Mouse (Mus musculus) liver, postnatal 0 days (tissue): ENCODE measurements around the gene Acsf2. TPM values are rescaled to one million over a fixed set of nuclear protein-coding genes. Genes with fewer than 3 reads are reported as not detected.

Experiments used
- ATAC-seq: fragments of 200-750 bp; cut with Nextera tagmentation; 2 replicates; pipeline ENCODE4 v1.8.0; 2017; ENCODE audit warnings: mild to moderate bottlenecking, moderate library complexity
- DNase-seq: peaks from one replicate; pipeline ENCODE4 v3.0.0-alpha.2; 2016
- H3K27ac ChIP-seq: fragments of 300-500 bp; sonication (generic); 2 replicates; pipeline ENCODE4 v1.5.1; 2014; ENCODE audit warnings: antibody characterized with exemption, moderate library complexity, mild to moderate bottlenecking, low read depth
- H3K27me3 ChIP-seq: fragments of 300-500 bp; sonication (generic); 2 replicates; pipeline ENCODE4 v1.6.1; 2014; ENCODE audit warnings: low read length, control low read depth, mixed read lengths; ENCODE audit not compliant: insufficient read depth
- H3K36me3 ChIP-seq: fragments of 300-500 bp; sonication (generic); replicated peaks from 2 replicates; pipeline ENCODE4 v1.6.1; 2014; ENCODE audit warnings: mild to moderate bottlenecking, control low read depth, low read length, moderate library complexity, mixed read lengths; ENCODE audit not compliant: insufficient read depth
- H3K4me1 ChIP-seq: fragments of 300-500 bp; sonication (generic); 2 replicates; pipeline ENCODE4 v1.6.1; 2014; ENCODE audit warnings: antibody characterized with exemption, mild to moderate bottlenecking, control low read depth; ENCODE audit not compliant: insufficient read depth
- H3K4me2 ChIP-seq: fragments of 300-500 bp; sonication (generic); 2 replicates; pipeline ENCODE4 v1.6.1; 2014; ENCODE audit warnings: low read depth, mild to moderate bottlenecking, low read length, moderate library complexity, mixed read lengths
- H3K4me3 ChIP-seq: fragments of 300-500 bp; sonication (generic); 2 replicates; pipeline ENCODE4 v1.5.1; 2014; ENCODE audit warnings: low read depth, low read length
- H3K9ac ChIP-seq: fragments of 300-500 bp; sonication (generic); replicated peaks from 2 replicates; pipeline ENCODE4 v1.6.1; 2014; ENCODE audit warnings: mild to moderate bottlenecking, moderate library complexity
- H3K9me3 ChIP-seq: fragments of 300-500 bp; sonication (generic); 2 replicates; pipeline ENCODE4 v1.6.1; 2016; ENCODE audit warnings: mild to moderate bottlenecking, control low read depth, low read length, mixed read lengths
- CTCF ChIP-seq: sonication (generic); IDR thresholded peaks from 2 replicates; pipeline ENCODE4 v1.5.1; 2016; ENCODE audit warnings: antibody characterized with exemption, low read depth
- EP300 ChIP-seq: IDR thresholded peaks from 2 replicates; pipeline ENCODE4 v1.6.1; 2016; ENCODE audit warnings: antibody characterized with exemption, low read depth, mild to moderate bottlenecking
- WGBS: fragments of 180-500 bp; shearing (Covaris S2); extraction: QIAGEN DNeasy Blood & Tissue Kit; methylation state at CpG from one replicate; pipeline ENCODE4 v1.1.7; 2014; ENCODE audit not compliant: insufficient replicate concordance; 5-methylcytosine and 5-hydroxymethylcytosine counted together
- polyA plus RNA-seq: library from polyadenylated mRNA; unstranded; fragments of >200 nt; fragmentation: Nextera tagmentation; extraction: Ambion mirVana; gene quantifications from 2 replicates; pipeline ENCODE4 v1.2.1, GENCODE M21; 2015

The Acsf2 gene
- polyA plus RNA-seq, 1 experiment from 2014 or later: 4.2 TPM

GRCm38 (mm10) chr11:94580111-94580740 lies 21.4 kb downstream of the Acsf2 start:
- no peaks in the 10 kb centered on the region for H3K27me3 ChIP-seq
- DNase-seq (no peak), ATAC-seq (no peak)
- TF ChIP-seq CTCF (no peak), EP300 (no peak)
- H3K4me2 ChIP-seq: no peak overlapping the region
- WGBS: 68% methylated on average over 5 of the region's 5 CpGs
- no peaks in the 10 kb centered on the region; the same call in 1 of the 2 replicates for H3K36me3 ChIP-seq
- no peak overlapping the region for H3K9ac ChIP-seq
- no peaks in the 10 kb centered on the region for H3K4me1 ChIP-seq
- no peak overlapping the region for H3K27ac ChIP-seq
- H3K9me3 ChIP-seq: no peaks in the 10 kb centered on the region
- no peak overlapping the region for H3K4me3 ChIP-seq

DNA sequence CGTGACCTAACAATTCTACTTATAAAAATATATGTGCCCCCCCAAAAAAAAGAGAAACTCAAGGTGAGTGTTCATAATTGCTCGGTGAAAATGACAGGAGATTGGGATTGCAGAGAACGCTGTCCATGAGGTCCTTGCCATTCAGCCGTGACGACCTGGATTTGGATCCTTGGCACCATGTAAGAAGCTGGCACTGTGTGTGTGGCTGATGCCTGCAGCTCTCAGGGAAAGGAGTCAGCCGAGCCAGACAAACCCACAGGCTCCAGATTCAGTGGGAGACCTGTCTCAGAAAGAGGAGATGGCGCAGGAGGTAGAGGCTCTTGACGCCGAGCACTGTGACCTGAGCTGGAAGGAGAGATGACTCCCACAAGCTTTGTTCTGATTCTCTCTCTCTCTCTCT lies 25.3 kb downstream of the Acsf2 start:
- Histone ChIP-seq H3K4me2 (no peak overlapping the region), H3K9me3 (no peaks in the 10 kb centered on the region), H3K4me3 (no peak overlapping the region), H3K27ac (no peak overlapping the region), H3K27me3 (no peaks in the 10 kb centered on the region), H3K9ac (no peak overlapping the region), H3K36me3 (no peaks in the 10 kb centered on the region; the same call in 1 of the 2 replicates), H3K4me1 (no peaks in the 10 kb centered on the region)
- TF ChIP-seq CTCF: no peak
- DNase-seq: no peak
- ATAC-seq: no peak
- 80% methylated on average over 9 of the region's 9 CpGs for WGBS

GRCm38 (mm10) chr11:94575036-94575435 lies 26.6 kb downstream of the Acsf2 start:
- TF ChIP-seq EP300 (no peak), CTCF (no peak)
- no peaks in the 10 kb centered on the region for H3K9me3 ChIP-seq
- no peak for DNase-seq
- no peak overlapping the region for H3K4me2 ChIP-seq
- H3K9ac ChIP-seq: no peak overlapping the region
- H3K4me1 ChIP-seq: no peaks in the 10 kb centered on the region
- H3K36me3 ChIP-seq: peaks cover 2% of the 10 kb centered on the region; the same call in 1 of the 2 replicates
- ATAC-seq: no peak
- H3K27ac ChIP-seq: no peak overlapping the region
- WGBS: 56% methylated on average over 2 of the region's 2 CpGs
- no peaks in the 10 kb centered on the region for H3K27me3 ChIP-seq
- no peak overlapping the region for H3K4me3 ChIP-seq

GRCm38 (mm10) chr11:94574560-94574959 lies 27.1 kb downstream of the Acsf2 start:
- no peak overlapping the region for H3K27ac ChIP-seq
- H3K4me3 ChIP-seq: no peak overlapping the region
- DNase-seq (no peak), ATAC-seq (no peak)
- no peak overlapping the region for H3K9ac ChIP-seq
- H3K9me3 ChIP-seq: no peaks in the 10 kb centered on the region
- no peaks in the 10 kb centered on the region for H3K4me1 ChIP-seq
- WGBS: 44% methylated on average over 3 of the region's 7 CpGs
- peaks cover 2% of the 10 kb centered on the region; the same call in 1 of the 2 replicates for H3K36me3 ChIP-seq
- TF ChIP-seq EP300: no peak
- peak; percentile 23; the same call in 1 of the 2 replicates for TF ChIP-seq CTCF
- no peaks in the 10 kb centered on the region for H3K27me3 ChIP-seq
- no peak overlapping the region for H3K4me2 ChIP-seq

DNA sequence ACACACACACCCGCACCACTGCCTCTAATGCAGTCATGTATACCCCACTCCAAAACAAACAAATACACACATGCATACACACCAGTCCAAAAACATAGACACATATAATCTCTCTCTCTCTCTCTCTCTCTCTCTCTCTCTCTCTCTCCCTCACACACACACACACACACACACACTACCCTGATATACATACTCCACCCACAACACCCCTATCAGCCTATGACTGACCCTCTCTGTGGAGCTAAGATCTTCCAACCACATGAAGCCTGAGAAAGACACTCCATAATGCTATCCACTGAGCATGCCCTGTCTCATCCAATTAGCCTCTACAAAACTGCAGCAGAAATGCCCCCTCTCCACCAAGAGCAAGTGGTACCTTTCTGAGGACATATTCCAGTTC lies 29.8 kb downstream of the Acsf2 start:
- H3K9ac ChIP-seq: no peak overlapping the region
- ATAC-seq: no peak

GRCm38 (mm10) chr11:94570612-94571011 lies 31.1 kb downstream of the Acsf2 start:
- ATAC-seq: peak; percentile 54

More for the DNA sequence above, 29.8 kb downstream of the Acsf2 start:
- DNase-seq: no peak
- Histone ChIP-seq H3K27me3 (no peaks in the 10 kb centered on the region), H3K36me3 (peaks cover 2% of the 10 kb centered on the region; the same call in 1 of the 2 replicates), H3K27ac (no peak overlapping the region), H3K4me3 (no peak overlapping the region), H3K9me3 (no peaks in the 10 kb centered on the region), H3K4me2 (no peak overlapping the region), H3K4me1 (no peaks in the 10 kb centered on the region)
- no peak for TF ChIP-seq CTCF
- TF ChIP-seq EP300: no peak
- 86% methylated on average over 1 of the region's 1 CpGs for WGBS

More at GRCm38 (mm10) chr11:94570612-94571011, 31.1 kb downstream of the Acsf2 start:
- DNase-seq: peak; percentile 41
- Histone ChIP-seq H3K4me3 (no peak overlapping the region), H3K9me3 (no peaks in the 10 kb centered on the region), H3K27me3 (no peaks in the 10 kb centered on the region), H3K4me2 (no peak overlapping the region), H3K27ac (no peak overlapping the region), H3K36me3 (peaks cover 2% of the 10 kb centered on the region; the same call in 1 of the 2 replicates), H3K9ac (no peak overlapping the region), H3K4me1 (no peaks in the 10 kb centered on the region)
- WGBS: 23% methylated on average over 9 of the region's 9 CpGs
- no peak for TF ChIP-seq CTCF
- peak; percentile 34; the same call in 1 of the 2 replicates for TF ChIP-seq EP300
